Comparison of ENCODE assay signal across 15 mouse cellular contexts in the genomic region with DNA sequence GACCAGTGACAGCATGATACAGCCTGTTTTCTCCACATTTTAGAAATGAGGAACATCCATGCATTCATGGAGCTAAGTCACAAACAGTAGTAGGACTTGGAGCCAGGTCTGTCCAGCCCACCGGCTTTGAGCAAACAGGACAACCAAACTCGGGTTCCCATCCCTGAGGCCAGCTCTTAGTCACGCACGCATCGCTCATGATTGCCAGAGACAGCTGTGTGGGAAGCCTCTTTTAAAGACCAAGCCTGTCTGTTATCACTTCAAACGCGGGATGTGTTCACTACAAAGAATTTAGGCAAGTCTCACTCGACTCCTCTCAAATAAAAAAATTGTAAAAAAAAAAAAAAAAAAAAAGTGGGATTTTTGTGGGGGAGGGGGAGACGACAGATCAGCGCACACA.
"Had no signal": no experiment of that assay in that cellular context is flagged by ENCODE, and none has a peak within 500 bp of the region (broad histone marks: within the 10 kb centered on the region; RNA-seq: fewer than 3 reads in every experiment).

No protein-coding gene starts in this region.

- H3K4me2 ChIP-seq: lung, embryonic 14.5 days; midbrain, embryonic 12.5 days; neural tube, embryonic 12.5 days; stomach, embryonic 15.5 days had no signal

- DNase-seq: lung, adult 18-20 months; lung, embryonic 14.5 days; lung, postnatal 10 days; lung, postnatal 4 days; midbrain, embryonic 14.5 days; right cerebral cortex, postnatal 14 days; thymus, adult 2 months; thymus, postnatal 25 days; thymus, postnatal 4 days had no signal

- H3K36me3 ChIP-seq: midbrain, embryonic 10.5 days; midbrain, embryonic 12.5 days; neural tube, embryonic 12.5 days; stomach, embryonic 15.5 days had no signal

- H3K9ac ChIP-seq: lung, embryonic 14.5 days; midbrain, embryonic 12.5 days; neural tube, embryonic 12.5 days; stomach, embryonic 15.5 days had no signal

- ATAC-seq: midbrain, embryonic 16.5 days had no signal

- H3K9me3 ChIP-seq: midbrain, embryonic 10.5 days; midbrain, embryonic 12.5 days; neural tube, embryonic 12.5 days; stomach, embryonic 15.5 days had no signal

- H3K27me3 ChIP-seq: midbrain, embryonic 12.5 days; neural tube, embryonic 12.5 days; stomach, embryonic 15.5 days had no signal

- H3K4me3 ChIP-seq: midbrain, embryonic 10.5 days; midbrain, embryonic 12.5 days; neural tube, embryonic 12.5 days; stomach, embryonic 15.5 days had no signal

- H3K4me1 ChIP-seq: midbrain, embryonic 10.5 days; midbrain, embryonic 12.5 days; neural tube, embryonic 12.5 days; stomach, embryonic 15.5 days had no signal

- H3K27ac ChIP-seq: midbrain, embryonic 10.5 days; midbrain, embryonic 12.5 days; neural tube, embryonic 12.5 days; stomach, embryonic 15.5 days; stomach, postnatal 0 days had no signal
